Mouse (Mus musculus): ENCODE measurements around the gene Hsh2d. TPM values are rescaled to one million over a fixed set of nuclear protein-coding genes. Genes with fewer than 3 reads are reported as not detected.

The Hsh2d gene
- total RNA-seq, 2 experiments from 2014 or later = 0.25 TPM; not detected in 1

GRCm38 (mm10) chr8:72187793-72188331 is 1.6 kb upstream of the Hsh2d start:
- DNase-seq (ENCODE audit: low spot score in 2 of 2) = no peak

GRCm38 (mm10) chr8:72190215-72190539 is 739 bp downstream of the Hsh2d start:
- no peak for DNase-seq (ENCODE audit: low spot score in 2 of 2)

GRCm38 (mm10) chr8:72192065-72192464 is 2.6 kb downstream of the Hsh2d start:
- no peak for DNase-seq (ENCODE audit: low spot score in 2 of 2)

GRCm38 (mm10) chr8:72197997-72198396 is 8.6 kb downstream of the Hsh2d start:
- no peak for DNase-seq (ENCODE audit: low spot score in 2 of 2)

- no peak for DNase-seq (ENCODE audit: low spot score in 2 of 2)
Observed at GRCm38 (mm10) chr8:72208582-72208981, 19.1 kb downstream of the Hsh2d start.

GRCm38 (mm10) chr8:72210222-72210621 is 20.8 kb downstream of the Hsh2d start:
- no peak for DNase-seq (ENCODE audit: low spot score in 2 of 2)

GRCm38 (mm10) chr8:72210710-72211109 is 21.3 kb downstream of the Hsh2d start:
- no peak for DNase-seq (ENCODE audit: low spot score in 2 of 2)

- DNase-seq (ENCODE audit: low spot score in 2 of 2) = no peak
Observed at GRCm38 (mm10) chr8:72211846-72212245, 22.4 kb downstream of the Hsh2d start.

GRCm38 (mm10) chr8:72212751-72213150 is 23.3 kb downstream of the Hsh2d start, which contains the start of gene Cib3:
Gene Cib3 (minus strand): TSS chr8:72212837.
- peak in 1 of 2 experiments; percentile 12 for DNase-seq (ENCODE audit: low spot score in 2 of 2)

GRCm38 (mm10) chr8:72213536-72213935 is 24.1 kb downstream of the Hsh2d start, which contains the start of gene Gm11034:
Gene Gm11034 (minus strand): TSS chr8:72213636.
- no peak for DNase-seq (ENCODE audit: low spot score in 2 of 2)

- DNase-seq (ENCODE audit: low spot score in 2 of 2) = no peak
Observed at GRCm38 (mm10) chr8:72215060-72215459, 25.6 kb downstream of the Hsh2d start.

- DNase-seq (ENCODE audit: low spot score in 2 of 2) = no peak
Observed at GRCm38 (mm10) chr8:72215871-72216270, 26.4 kb downstream of the Hsh2d start.

- no peak for DNase-seq (ENCODE audit: low spot score in 2 of 2)
Observed at GRCm38 (mm10) chr8:72218781-72219540, 29.5 kb downstream of the Hsh2d start.

GRCm38 (mm10) chr8:72219541-72220363 is 30.3 kb downstream of the Hsh2d start, which contains the start of gene Fam32a:
Gene Fam32a (plus strand): TSS chr8:72219730.
- peak; percentile 83 to 93 for DNase-seq (ENCODE audit: low spot score in 2 of 2)

- no peak for DNase-seq (ENCODE audit: low spot score in 2 of 2)
Observed at GRCm38 (mm10) chr8:72220758-72221157, 31.3 kb downstream of the Hsh2d start.

GRCm38 (mm10) chr8:72222656-72223055 is 33.2 kb downstream of the Hsh2d start:
- no peak for DNase-seq (ENCODE audit: low spot score in 2 of 2)

- peak; percentile 96 to 98 for DNase-seq (ENCODE audit: low spot score in 2 of 2)
Observed at GRCm38 (mm10) chr8:72239499-72240402, 50.3 kb downstream of the Hsh2d start, which contains the start of gene Ap1m1. Gene Ap1m1 (plus strand): TSS chr8:72240018.

GRCm38 (mm10) chr8:72240403-72240763 is 50.9 kb downstream of the Hsh2d start:
- DNase-seq (ENCODE audit: low spot score in 2 of 2) = no peak

- DNase-seq (ENCODE audit: low spot score in 2 of 2) = no peak
Observed at GRCm38 (mm10) chr8:72240951-72241350, 51.5 kb downstream of the Hsh2d start.

GRCm38 (mm10) chr8:72242226-72242625 is 52.8 kb downstream of the Hsh2d start:
- DNase-seq (ENCODE audit: low spot score in 2 of 2) = no peak

- no peak for DNase-seq (ENCODE audit: low spot score in 2 of 2)
Observed at GRCm38 (mm10) chr8:72244610-72245009, 55.2 kb downstream of the Hsh2d start.

Data from layer of hippocampus, adult 18-20 months (tissue).